Mouse (Mus musculus) CH12F3 (cell line): ENCODE results near the gene Extl2.

Experiments
- in situ Hi-C: fragments of 300-500 bp; cut with MboI; formaldehyde crosslinking; loops from 2 replicates; pipeline ENCODE4 v1.14.3; 2020; ENCODE audit warnings: low sequenced_read_pairs

Gene Extl2

DNA sequence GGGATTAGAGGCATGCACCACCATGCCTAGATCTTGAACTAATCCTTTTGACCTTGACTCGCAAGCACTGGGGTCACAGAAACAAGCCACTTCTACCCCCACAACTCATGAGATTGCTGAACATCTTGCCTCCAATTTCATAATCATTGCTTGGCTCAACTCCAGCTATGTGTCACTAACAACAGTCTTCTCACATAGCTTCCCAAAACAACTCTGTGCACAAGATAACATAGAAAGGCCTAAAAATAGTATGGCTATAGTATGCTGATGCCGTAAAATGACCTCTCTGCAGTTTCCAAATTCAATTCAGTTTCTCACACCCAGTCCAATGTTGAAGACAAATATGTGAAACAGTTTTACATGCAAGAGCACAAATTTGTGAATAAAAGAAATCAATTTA lies 65.3 kb downstream of the Extl2 start:
- in situ Hi-C loops, result no loop called here

DNA sequence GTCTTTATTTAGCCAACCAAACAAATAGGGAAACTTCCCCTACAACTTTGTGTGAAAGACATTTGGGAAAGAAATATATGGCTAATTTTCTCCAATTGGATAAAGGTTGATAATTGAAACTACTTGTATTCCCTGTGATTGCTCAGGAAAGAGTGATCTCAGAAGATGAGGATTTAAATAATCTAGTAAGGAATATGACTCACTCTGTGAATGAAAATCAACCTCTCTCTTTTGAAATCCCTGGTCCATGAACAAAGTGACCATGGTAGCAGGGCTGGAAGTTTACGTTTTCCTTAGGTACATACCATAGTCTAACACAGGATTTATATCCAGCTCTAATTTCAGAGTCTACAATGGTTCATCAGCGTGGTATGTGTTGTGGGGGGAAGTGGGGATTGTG lies 69.5 kb downstream of the Extl2 start:
- in situ Hi-C loops, result no loop called here

DNA sequence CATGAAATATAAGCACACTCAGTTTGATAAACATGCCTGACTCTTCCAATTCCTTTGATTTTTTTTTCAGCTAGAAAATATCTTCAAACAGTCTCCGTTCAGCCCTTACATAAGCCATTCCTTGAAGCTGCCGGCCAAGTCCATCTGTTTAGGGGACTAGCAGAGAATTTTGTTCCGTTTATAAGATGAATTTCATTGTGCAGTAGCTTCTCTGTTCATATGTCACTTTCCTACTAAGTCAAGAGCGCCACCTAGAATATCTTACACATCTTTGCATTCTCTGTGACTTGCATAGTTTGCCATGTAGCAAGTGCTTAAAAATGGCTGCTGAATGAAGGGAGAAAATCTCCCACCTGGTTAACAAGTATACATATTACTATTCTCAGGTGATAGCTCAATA lies 71.2 kb downstream of the Extl2 start:
- in situ Hi-C loops, result no loop called here
